Mouse (Mus musculus): ENCODE measurements around the gene Pmfbp1. TPM values are rescaled to one million over a fixed set of nuclear protein-coding genes. Genes with fewer than 3 reads are reported as not detected.
A peak's percentile ranks its signal among the peaks of the same experiment; 100 is the strongest.
"Not testable (repeated sequence)": the region's sequence is repeated elsewhere in the genome, so short reads cannot be mapped to it uniquely, and the experiment has no call there.

Gene Pmfbp1
- polyA plus RNA-seq (2014; fragmentation: Nextera tagmentation; extraction: Ambion mirVana), result 0.12 and 0.16 TPM in 2 replicates

GRCm38 (mm10) chr8:109493727-109494126, at the start of gene Pmfbp1:
TSS of gene Pmfbp1 (plus strand) at chr8:109494027.
- Histone ChIP-seq H3K4me2 (ENCODE audit: low read depth, severe bottlenecking) (no peak within 1 kb of the TSS), H3K27me3 (ENCODE audit: control insufficient read depth, insufficient read depth, low read length) (no peaks in the 10 kb centered on the region), H3K4me3 (ENCODE audit: low read depth, low read length) (no peak within 1 kb of the TSS), H3K27ac (replicated peaks; ENCODE audit: low read depth, low read length) (no peak within 1 kb of the TSS), H3K9ac (ENCODE audit: low read length) (no peak within 1 kb of the TSS), H3K9me3 (ENCODE audit: control insufficient read depth, low read length) (no peaks in the 10 kb centered on the region), H3K4me1 (ENCODE audit: control insufficient read depth, insufficient read depth, low read length) (no peaks in the 10 kb centered on the region), H3K36me3 (ENCODE audit: control insufficient read depth, insufficient read depth, low read length) (no peaks in the 10 kb centered on the region)
- WGBS, result 95% methylated on average over 6 of the region's 6 CpGs
- DNase-seq (ENCODE audit: low spot score) (no peak), ATAC-seq (ENCODE audit: insufficient number of reproducible peaks, low FRiP score, low TSS enrichment, low read depth) (no peak)

GRCm38 (mm10) chr8:109446896-109447295, 46.9 kb upstream of the Pmfbp1 start:
- not testable (repeated sequence) for H3K9me3 ChIP-seq (ENCODE audit: control insufficient read depth, low read length); H3K4me1 ChIP-seq (ENCODE audit: control insufficient read depth, insufficient read depth, low read length); H3K9ac ChIP-seq (ENCODE audit: low read length); ATAC-seq (ENCODE audit: insufficient number of reproducible peaks, low FRiP score, low TSS enrichment, low read depth); H3K27me3 ChIP-seq (ENCODE audit: control insufficient read depth, insufficient read depth, low read length); H3K4me2 ChIP-seq (ENCODE audit: low read depth, severe bottlenecking); H3K4me3 ChIP-seq (ENCODE audit: low read depth, low read length); H3K27ac ChIP-seq (replicated peaks; ENCODE audit: low read depth, low read length); DNase-seq (ENCODE audit: low spot score); H3K36me3 ChIP-seq (ENCODE audit: control insufficient read depth, insufficient read depth, low read length)
- 20% methylated on average over 6 of the region's 7 CpGs for WGBS

- no peak for DNase-seq (ENCODE audit: low spot score)
- H3K27ac ChIP-seq (replicated peaks; ENCODE audit: low read depth, low read length), result no peak overlapping the region
- no peak for ATAC-seq (ENCODE audit: insufficient number of reproducible peaks, low FRiP score, low TSS enrichment, low read depth)
- no peaks in the 10 kb centered on the region for H3K27me3 ChIP-seq (ENCODE audit: control insufficient read depth, insufficient read depth, low read length)
- no peaks in the 10 kb centered on the region for H3K36me3 ChIP-seq (ENCODE audit: control insufficient read depth, insufficient read depth, low read length)
- 74% methylated on average over 7 of the region's 7 CpGs for WGBS
- no peaks in the 10 kb centered on the region for H3K4me1 ChIP-seq (ENCODE audit: control insufficient read depth, insufficient read depth, low read length)
- H3K9me3 ChIP-seq (ENCODE audit: control insufficient read depth, low read length), result no peaks in the 10 kb centered on the region
- H3K9ac ChIP-seq (ENCODE audit: low read length), result no peak overlapping the region
- H3K4me3 ChIP-seq (ENCODE audit: low read depth, low read length), result no peak overlapping the region
- H3K4me2 ChIP-seq (ENCODE audit: low read depth, severe bottlenecking), result no peak overlapping the region
These were observed 42.8 kb upstream of the Pmfbp1 start for GRCm38 (mm10) chr8:109451000-109451399.

GRCm38 (mm10) chr8:109455113-109455512, 38.7 kb upstream of the Pmfbp1 start:
- 89% methylated on average over 2 of the region's 2 CpGs for WGBS
- ATAC-seq (ENCODE audit: insufficient number of reproducible peaks, low FRiP score, low TSS enrichment, low read depth) (no peak), DNase-seq (ENCODE audit: low spot score) (no peak)
- Histone ChIP-seq H3K27ac (replicated peaks; ENCODE audit: low read depth, low read length) (no peak overlapping the region), H3K9ac (ENCODE audit: low read length) (no peak overlapping the region), H3K4me2 (ENCODE audit: low read depth, severe bottlenecking) (no peak overlapping the region), H3K9me3 (ENCODE audit: control insufficient read depth, low read length) (no peaks in the 10 kb centered on the region), H3K27me3 (ENCODE audit: control insufficient read depth, insufficient read depth, low read length) (no peaks in the 10 kb centered on the region), H3K36me3 (ENCODE audit: control insufficient read depth, insufficient read depth, low read length) (no peaks in the 10 kb centered on the region), H3K4me3 (ENCODE audit: low read depth, low read length) (no peak overlapping the region), H3K4me1 (ENCODE audit: control insufficient read depth, insufficient read depth, low read length) (no peaks in the 10 kb centered on the region)

GRCm38 (mm10) chr8:109457387-109457786, 36.4 kb upstream of the Pmfbp1 start:
- ATAC-seq (ENCODE audit: insufficient number of reproducible peaks, low FRiP score, low TSS enrichment, low read depth), result no peak
- Histone ChIP-seq H3K27ac (replicated peaks; ENCODE audit: low read depth, low read length) (no peak overlapping the region), H3K36me3 (ENCODE audit: control insufficient read depth, insufficient read depth, low read length) (no peaks in the 10 kb centered on the region), H3K4me3 (ENCODE audit: low read depth, low read length) (no peak overlapping the region), H3K4me1 (ENCODE audit: control insufficient read depth, insufficient read depth, low read length) (no peaks in the 10 kb centered on the region), H3K4me2 (ENCODE audit: low read depth, severe bottlenecking) (no peak overlapping the region), H3K9me3 (ENCODE audit: control insufficient read depth, low read length) (no peaks in the 10 kb centered on the region), H3K9ac (ENCODE audit: low read length) (no peak overlapping the region), H3K27me3 (ENCODE audit: control insufficient read depth, insufficient read depth, low read length) (no peaks in the 10 kb centered on the region)
- 70% methylated on average over 8 of the region's 8 CpGs for WGBS
- no peak for DNase-seq (ENCODE audit: low spot score)

GRCm38 (mm10) chr8:109458580-109458979, 35.2 kb upstream of the Pmfbp1 start:
- Histone ChIP-seq H3K27me3 (ENCODE audit: control insufficient read depth, insufficient read depth, low read length) (no peaks in the 10 kb centered on the region), H3K27ac (replicated peaks; ENCODE audit: low read depth, low read length) (no peak overlapping the region), H3K9ac (ENCODE audit: low read length) (no peak overlapping the region), H3K9me3 (ENCODE audit: control insufficient read depth, low read length) (no peaks in the 10 kb centered on the region), H3K4me3 (ENCODE audit: low read depth, low read length) (no peak overlapping the region), H3K4me2 (ENCODE audit: low read depth, severe bottlenecking) (no peak overlapping the region), H3K36me3 (ENCODE audit: control insufficient read depth, insufficient read depth, low read length) (no peaks in the 10 kb centered on the region), H3K4me1 (ENCODE audit: control insufficient read depth, insufficient read depth, low read length) (no peaks in the 10 kb centered on the region; the same call in 1 of the 2 replicates)
- no peak for DNase-seq (ENCODE audit: low spot score)
- WGBS, result 78% methylated on average over 12 of the region's 12 CpGs
- no peak for ATAC-seq (ENCODE audit: insufficient number of reproducible peaks, low FRiP score, low TSS enrichment, low read depth)

- no peaks in the 10 kb centered on the region for H3K9me3 ChIP-seq (ENCODE audit: control insufficient read depth, low read length)
- H3K4me3 ChIP-seq (ENCODE audit: low read depth, low read length), result no peak overlapping the region
- H3K36me3 ChIP-seq (ENCODE audit: control insufficient read depth, insufficient read depth, low read length), result no peaks in the 10 kb centered on the region
- no peak overlapping the region for H3K27ac ChIP-seq (replicated peaks; ENCODE audit: low read depth, low read length)
- peaks cover 25% of the 10 kb centered on the region for H3K4me1 ChIP-seq (ENCODE audit: control insufficient read depth, insufficient read depth, low read length)
- no peak overlapping the region for H3K9ac ChIP-seq (ENCODE audit: low read length)
- WGBS, result 82% methylated on average over 2 of the region's 2 CpGs
- no peak overlapping the region for H3K4me2 ChIP-seq (ENCODE audit: low read depth, severe bottlenecking)
- ATAC-seq (ENCODE audit: insufficient number of reproducible peaks, low FRiP score, low TSS enrichment, low read depth) (no peak), DNase-seq (ENCODE audit: low spot score) (no peak)
- H3K27me3 ChIP-seq (ENCODE audit: control insufficient read depth, insufficient read depth, low read length), result no peaks in the 10 kb centered on the region
These were observed 30.8 kb upstream of the Pmfbp1 start for GRCm38 (mm10) chr8:109463075-109463474.

GRCm38 (mm10) chr8:109463677-109464313, 30.0 kb upstream of the Pmfbp1 start:
- H3K4me2 ChIP-seq (ENCODE audit: low read depth, severe bottlenecking), result peak overlapping the region; percentile 0; the same call in 1 of the 2 replicates
- H3K36me3 ChIP-seq (ENCODE audit: control insufficient read depth, insufficient read depth, low read length), result no peaks in the 10 kb centered on the region
- no peak for ATAC-seq (ENCODE audit: insufficient number of reproducible peaks, low FRiP score, low TSS enrichment, low read depth)
- H3K4me1 ChIP-seq (ENCODE audit: control insufficient read depth, insufficient read depth, low read length), result peaks cover 29% of the 10 kb centered on the region
- H3K9ac ChIP-seq (ENCODE audit: low read length), result no peak overlapping the region
- no peak overlapping the region for H3K27ac ChIP-seq (replicated peaks; ENCODE audit: low read depth, low read length)
- H3K4me3 ChIP-seq (ENCODE audit: low read depth, low read length), result no peak overlapping the region
- DNase-seq (ENCODE audit: low spot score), result no peak
- H3K9me3 ChIP-seq (ENCODE audit: control insufficient read depth, low read length), result no peaks in the 10 kb centered on the region
- H3K27me3 ChIP-seq (ENCODE audit: control insufficient read depth, insufficient read depth, low read length), result no peaks in the 10 kb centered on the region
- WGBS, result 22% methylated on average over 13 of the region's 13 CpGs

- no peaks in the 10 kb centered on the region for H3K36me3 ChIP-seq (ENCODE audit: control insufficient read depth, insufficient read depth, low read length)
- H3K4me2 ChIP-seq (ENCODE audit: low read depth, severe bottlenecking), result 0 out of 2 replicates have a peak overlapping the region, but pooled peaks have one; percentile 5
- no peak overlapping the region for H3K4me3 ChIP-seq (ENCODE audit: low read depth, low read length)
- no peak overlapping the region for H3K9ac ChIP-seq (ENCODE audit: low read length)
- no peaks in the 10 kb centered on the region for H3K27me3 ChIP-seq (ENCODE audit: control insufficient read depth, insufficient read depth, low read length)
- H3K4me1 ChIP-seq (ENCODE audit: control insufficient read depth, insufficient read depth, low read length), result peaks cover 31% of the 10 kb centered on the region
- ATAC-seq (ENCODE audit: insufficient number of reproducible peaks, low FRiP score, low TSS enrichment, low read depth) (no peak), DNase-seq (ENCODE audit: low spot score) (peak; percentile 65)
- H3K27ac ChIP-seq (replicated peaks; ENCODE audit: low read depth, low read length), result no peak overlapping the region; the same call in 1 of the 2 replicates
- no peaks in the 10 kb centered on the region for H3K9me3 ChIP-seq (ENCODE audit: control insufficient read depth, low read length)
- 32% methylated on average over 15 of the region's 15 CpGs for WGBS
These were observed 29.4 kb upstream of the Pmfbp1 start for GRCm38 (mm10) chr8:109464451-109464891.

Data from limb, embryonic 11.5 days (tissue).